Mouse (Mus musculus): ENCODE measurements around the gene Hoxa3. TPM values are rescaled to one million over a fixed set of nuclear protein-coding genes. Genes with fewer than 3 reads are reported as not detected.

Gene Hoxa3
- total RNA-seq, 1 experiment from 2014 or later = not detected

GRCm38 (mm10) chr6:52222729-52223128, 9.6 kb upstream of the Hoxa3 start:
- no peak for ATAC-seq (replicated peaks; ENCODE audit: insufficient number of reproducible peaks, low FRiP score, low TSS enrichment, poor library complexity, severe bottlenecking)

- no peak for ATAC-seq (replicated peaks; ENCODE audit: insufficient number of reproducible peaks, low FRiP score, low TSS enrichment, poor library complexity, severe bottlenecking)
Measured at GRCm38 (mm10) chr6:52221993-52222685, 9.0 kb upstream of the Hoxa3 start.

- peak; percentile 87 for ATAC-seq (replicated peaks; ENCODE audit: insufficient number of reproducible peaks, low FRiP score, low TSS enrichment, poor library complexity, severe bottlenecking)
Measured at GRCm38 (mm10) chr6:52221337-52221992, 8.3 kb upstream of the Hoxa3 start, which contains the start of gene Hoxa7. Gene Hoxa7 (minus strand): TSS chr6:52221854.

DNA sequence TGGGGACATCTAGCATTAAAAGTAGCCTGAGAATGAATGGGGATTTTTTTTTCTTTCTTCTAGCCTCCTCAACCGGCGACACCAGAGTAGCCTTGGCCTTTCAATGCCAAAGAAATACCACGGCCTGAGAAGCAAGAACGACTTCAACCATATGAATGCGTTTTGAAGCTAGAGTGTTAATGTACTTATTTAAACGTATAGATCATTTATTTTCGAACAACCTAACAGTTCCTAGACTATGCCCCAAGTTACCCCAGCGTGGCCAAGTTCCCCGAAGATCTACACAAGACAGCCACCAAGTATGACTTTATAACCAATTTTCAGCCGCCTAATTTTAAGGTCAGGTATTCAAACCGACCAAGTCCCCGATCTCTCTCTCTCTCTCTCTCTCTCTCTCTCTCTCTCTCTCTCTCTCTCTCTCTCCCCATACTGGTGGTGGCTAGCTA, 7.8 kb upstream of the Hoxa3 start:
- ATAC-seq (replicated peaks; ENCODE audit: insufficient number of reproducible peaks, low FRiP score, low TSS enrichment, poor library complexity, severe bottlenecking) = no peak

GRCm38 (mm10) chr6:52220003-52220864, 7.1 kb upstream of the Hoxa3 start:
- ATAC-seq (replicated peaks; ENCODE audit: insufficient number of reproducible peaks, low FRiP score, low TSS enrichment, poor library complexity, severe bottlenecking) = no peak

DNA sequence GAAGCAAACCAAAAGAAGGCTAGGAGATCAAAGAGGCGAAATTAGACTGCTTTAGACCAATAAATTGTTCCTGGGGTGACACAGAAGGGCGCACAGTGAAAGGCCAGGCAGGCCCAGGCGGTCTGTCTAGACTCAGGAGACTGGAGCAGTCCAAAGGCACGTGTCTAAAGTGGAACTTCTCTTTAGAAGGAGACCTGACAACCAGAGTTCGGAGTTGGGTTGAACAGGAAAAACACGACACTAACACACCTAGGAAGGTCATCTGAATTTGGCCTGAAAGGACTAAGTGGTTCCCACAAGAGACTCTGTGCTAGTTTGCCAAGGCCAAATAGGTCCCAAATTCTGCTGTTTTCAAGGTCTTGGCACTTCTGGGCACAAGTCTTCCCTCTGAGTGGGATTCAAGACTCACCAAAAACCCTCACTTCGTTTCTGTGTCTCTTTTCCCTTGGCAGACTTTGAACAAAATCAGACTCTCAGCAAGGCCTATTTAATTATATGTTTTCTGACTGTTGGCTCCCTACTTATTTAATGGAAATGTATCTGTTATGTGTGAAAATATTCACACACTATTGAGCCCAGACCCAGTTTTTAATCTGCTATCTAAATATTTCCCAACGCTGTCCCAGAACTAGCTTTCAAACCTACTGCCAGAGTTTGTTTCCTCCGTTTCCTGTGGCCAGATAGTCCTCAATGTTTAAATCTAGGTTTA, 6.3 kb upstream of the Hoxa3 start:
- no peak for ATAC-seq (replicated peaks; ENCODE audit: insufficient number of reproducible peaks, low FRiP score, low TSS enrichment, poor library complexity, severe bottlenecking)

- ATAC-seq (replicated peaks; ENCODE audit: insufficient number of reproducible peaks, low FRiP score, low TSS enrichment, poor library complexity, severe bottlenecking) = no peak
Measured at GRCm38 (mm10) chr6:52218643-52219215, 5.6 kb upstream of the Hoxa3 start.

DNA sequence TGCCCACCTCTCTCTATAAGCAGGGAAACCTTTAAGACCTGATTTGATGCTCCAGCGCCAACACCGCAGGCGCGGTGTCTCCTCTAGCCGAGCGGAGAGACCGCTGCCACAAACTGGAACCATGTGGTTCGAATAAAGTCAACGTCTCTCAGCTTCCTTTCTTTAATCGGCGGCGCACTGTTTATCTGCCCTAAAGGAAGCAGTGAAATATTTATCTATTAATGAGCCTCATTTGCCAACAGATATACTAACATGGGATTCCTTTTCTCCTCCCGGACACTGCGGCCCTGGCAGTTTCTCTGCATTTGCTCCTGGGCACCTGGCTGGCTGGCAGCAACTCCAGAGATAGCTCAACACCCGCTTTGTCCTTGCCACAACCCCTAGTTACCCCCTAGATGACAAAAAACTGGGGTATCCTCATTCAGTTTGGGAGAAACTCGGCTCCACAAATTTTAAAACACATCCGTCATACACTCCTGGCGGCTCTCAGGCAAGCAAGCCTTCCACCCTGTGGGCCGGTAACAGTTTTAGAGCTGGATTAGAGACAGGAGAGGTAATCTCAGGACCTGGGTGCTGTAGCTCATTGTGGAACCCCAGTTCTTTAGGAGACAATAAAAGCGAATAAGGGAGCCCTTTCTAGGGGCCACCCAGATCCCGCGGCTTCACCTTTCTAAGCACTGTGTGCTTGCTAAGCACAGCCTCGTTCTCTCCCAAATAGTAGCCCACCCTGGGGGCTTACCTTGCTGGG, 4.9 kb upstream of the Hoxa3 start:
- no peak for ATAC-seq (replicated peaks; ENCODE audit: insufficient number of reproducible peaks, low FRiP score, low TSS enrichment, poor library complexity, severe bottlenecking)

DNA sequence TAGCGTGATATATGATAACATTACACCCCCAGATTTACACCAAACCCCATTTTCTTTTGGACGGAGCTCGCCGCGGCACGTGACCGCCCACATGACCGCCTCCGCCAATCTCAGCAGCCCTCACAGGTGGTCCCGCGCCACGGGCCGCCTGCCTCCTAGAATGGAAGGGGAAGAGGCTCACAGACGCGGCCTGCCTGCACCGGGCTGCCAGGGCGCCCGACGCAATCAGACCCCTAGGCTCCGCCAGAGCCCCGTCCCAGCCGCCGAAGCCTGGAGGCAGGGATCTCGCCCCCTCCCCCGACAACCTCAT, 4.3 kb upstream of the Hoxa3 start:
- no peak for ATAC-seq (replicated peaks; ENCODE audit: insufficient number of reproducible peaks, low FRiP score, low TSS enrichment, poor library complexity, severe bottlenecking)

DNA sequence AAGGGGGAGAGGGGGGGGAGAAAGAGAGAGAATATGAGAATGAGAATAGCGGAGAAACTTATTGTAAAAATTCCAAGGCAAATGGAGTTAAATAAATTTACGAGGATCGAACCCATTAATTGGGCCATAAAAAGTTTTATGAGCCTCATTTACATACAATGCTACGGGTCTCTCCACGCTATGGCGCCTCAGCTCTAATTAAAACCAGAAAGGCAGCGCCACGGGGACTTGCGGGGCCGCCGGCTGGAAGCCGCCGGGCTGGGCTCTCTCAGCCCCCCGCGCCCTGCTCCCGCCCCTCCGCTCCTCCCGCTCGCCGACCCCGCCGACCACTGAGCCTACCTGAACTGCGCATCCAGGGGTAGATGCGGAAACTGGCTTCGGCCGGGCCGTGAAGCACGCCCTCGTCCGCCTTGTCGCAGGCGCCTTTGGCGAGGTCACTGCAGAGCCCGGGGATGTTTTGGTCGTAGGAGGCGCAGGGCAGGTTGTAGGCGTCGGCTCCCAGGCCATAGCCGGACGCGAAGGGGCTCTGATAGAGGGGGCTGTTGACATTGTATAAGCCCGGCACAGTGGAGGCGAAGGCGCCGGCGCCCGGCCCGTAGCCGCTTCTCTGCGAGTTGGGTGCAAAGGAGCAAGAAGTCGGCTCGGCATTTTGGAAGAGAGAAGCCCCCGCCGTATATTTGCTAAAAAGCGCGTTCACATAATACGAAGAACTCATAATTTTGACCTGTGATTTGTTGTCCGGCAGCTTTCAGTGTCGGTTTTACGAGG, 3.7 kb upstream of the Hoxa3 start:
- no peak for ATAC-seq (replicated peaks; ENCODE audit: insufficient number of reproducible peaks, low FRiP score, low TSS enrichment, poor library complexity, severe bottlenecking)

DNA sequence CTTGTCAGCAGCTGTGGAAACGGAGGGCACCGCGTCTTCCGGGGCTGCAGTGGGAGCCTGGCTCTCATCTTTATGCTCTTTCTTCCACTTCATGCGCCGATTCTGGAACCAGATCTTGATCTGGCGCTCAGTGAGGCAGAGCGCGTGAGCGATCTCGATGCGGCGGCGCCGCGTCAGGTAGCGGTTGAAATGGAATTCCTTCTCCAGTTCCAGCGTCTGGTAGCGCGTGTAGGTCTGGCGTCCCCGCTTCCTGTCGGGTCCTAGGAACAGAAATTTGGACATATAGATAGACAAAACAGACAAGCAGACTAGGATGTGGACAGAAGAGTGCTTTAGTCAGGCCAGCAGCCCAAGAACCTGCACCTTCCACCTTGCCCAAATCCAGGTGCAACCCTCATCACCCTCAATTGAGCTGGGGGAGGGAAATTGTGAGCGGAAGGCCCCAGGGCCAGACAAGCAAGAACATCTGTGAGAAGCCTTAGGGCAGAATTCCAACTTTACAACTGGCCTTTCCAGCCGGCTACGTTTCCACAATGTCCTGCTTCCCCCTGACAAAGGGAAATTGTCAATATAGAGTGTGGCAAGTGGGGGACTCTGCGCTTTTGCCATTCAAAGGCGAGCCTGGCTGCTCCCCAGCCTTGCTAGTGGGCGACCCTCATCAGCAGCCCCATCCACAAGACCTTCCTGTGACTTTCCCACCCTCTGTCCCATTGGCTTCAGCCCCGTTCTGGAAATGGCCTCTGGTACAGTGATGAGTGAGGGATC, 2.8 kb upstream of the Hoxa3 start:
- ATAC-seq (replicated peaks; ENCODE audit: insufficient number of reproducible peaks, low FRiP score, low TSS enrichment, poor library complexity, severe bottlenecking) = no peak

DNA sequence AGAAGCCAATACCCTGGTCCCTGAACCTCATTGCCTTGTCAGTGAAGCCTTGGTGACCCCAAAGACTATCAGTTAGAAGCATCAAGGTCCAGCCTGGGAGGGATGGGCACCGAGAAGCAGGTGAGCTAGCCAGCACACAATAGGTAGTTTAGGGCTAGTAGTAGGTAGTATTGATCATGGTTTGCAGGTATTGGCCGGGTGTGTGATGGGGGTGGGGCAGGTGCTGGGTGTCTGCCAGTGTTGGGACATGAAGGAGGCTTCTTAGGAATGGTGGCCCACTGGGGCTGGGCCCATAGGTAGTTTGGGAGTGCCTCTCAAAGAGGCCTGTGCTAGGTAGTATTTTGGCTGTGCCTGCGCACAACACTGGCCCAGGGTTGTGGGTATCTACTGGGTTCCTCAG, 1.9 kb upstream of the Hoxa3 start:
- no peak for ATAC-seq (replicated peaks; ENCODE audit: insufficient number of reproducible peaks, low FRiP score, low TSS enrichment, poor library complexity, severe bottlenecking)

DNA sequence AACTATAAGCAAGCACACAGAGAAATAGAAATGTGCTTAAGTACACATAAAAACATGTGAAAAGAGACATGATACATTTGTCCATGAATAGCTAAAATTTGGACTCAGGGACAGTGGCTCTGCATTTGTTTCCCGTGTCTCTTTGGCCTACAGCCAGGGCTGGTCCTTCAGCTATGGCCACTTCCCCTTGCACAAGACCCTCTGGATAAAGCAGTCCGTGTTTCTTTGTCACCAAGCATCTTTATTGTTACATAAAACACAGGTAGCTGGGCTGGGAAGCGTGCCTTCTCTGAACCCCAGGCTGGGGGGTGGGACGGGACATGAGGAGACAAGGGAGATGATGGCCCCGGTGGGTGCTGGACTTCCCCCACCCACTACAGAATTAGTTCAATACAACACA, 1.1 kb upstream of the Hoxa3 start:
- ATAC-seq (replicated peaks; ENCODE audit: insufficient number of reproducible peaks, low FRiP score, low TSS enrichment, poor library complexity, severe bottlenecking) = no peak

- no peak for ATAC-seq (replicated peaks; ENCODE audit: insufficient number of reproducible peaks, low FRiP score, low TSS enrichment, poor library complexity, severe bottlenecking)
Measured at GRCm38 (mm10) chr6:52212556-52213118, 499 bp downstream of the Hoxa3 start.

- ATAC-seq (replicated peaks; ENCODE audit: insufficient number of reproducible peaks, low FRiP score, low TSS enrichment, poor library complexity, severe bottlenecking) = no peak
Measured at GRCm38 (mm10) chr6:52211961-52212360, 1.2 kb downstream of the Hoxa3 start.

DNA sequence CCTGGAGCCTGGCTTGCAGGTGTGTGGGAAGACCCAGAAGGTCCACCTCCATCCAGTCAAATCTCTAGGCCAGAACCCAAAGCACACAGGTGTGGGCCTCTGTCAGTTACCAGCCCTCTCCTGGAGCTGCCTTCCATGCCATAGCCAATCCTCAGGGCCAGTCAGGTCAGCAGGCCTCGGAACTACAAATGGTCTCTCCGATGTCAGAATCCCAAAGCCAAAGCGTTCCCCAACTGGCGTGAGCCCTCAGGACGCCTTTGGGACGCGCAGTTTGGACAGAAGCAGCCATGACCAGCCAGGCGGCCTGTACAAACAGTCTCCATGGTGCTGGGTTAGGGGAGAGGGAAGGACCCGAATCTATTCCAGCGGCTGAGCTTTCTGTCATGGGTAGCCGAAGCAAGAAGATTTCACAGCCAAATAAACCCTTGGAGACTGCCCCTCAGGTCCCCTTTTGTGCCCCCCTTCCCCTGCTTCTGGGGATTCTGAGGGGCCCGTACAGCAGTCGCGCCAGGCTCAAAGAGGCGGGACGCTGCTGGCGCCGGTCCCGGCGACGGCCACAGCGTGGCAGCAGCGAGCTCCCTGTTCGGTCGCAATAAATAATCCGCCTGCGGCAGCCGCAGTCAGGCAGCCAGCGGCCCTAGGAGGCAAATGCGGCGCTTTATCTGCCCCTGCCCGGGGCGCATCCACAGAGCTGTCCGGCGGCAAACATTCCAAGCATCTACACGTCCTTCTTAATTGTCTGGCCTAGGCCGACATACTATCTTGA, 1.8 kb downstream of the Hoxa3 start:
- 0 out of 2 replicates have a peak, but pooled peaks have one; percentile 37 for ATAC-seq (replicated peaks; ENCODE audit: insufficient number of reproducible peaks, low FRiP score, low TSS enrichment, poor library complexity, severe bottlenecking)

All from monocyte, adult 5-6 weeks (primary cell).